Mouse (Mus musculus) spleen, adult 2 months (tissue): ENCODE data around the gene Faap20.

Experiments used
- CTCF ChIP-seq: fragments of 200-500 bp; IDR thresholded peaks from 2 replicates; pipeline ENCODE4 v1.5.1; 2011; ENCODE audit warnings: mild to moderate bottlenecking, inconsistent platforms; ENCODE audit not compliant: insufficient read depth, insufficient read length, insufficient replicate concordance; ENCODE audit errors: extremely low read depth
- POLR2A ChIP-seq: fragments of 200-500 bp; IDR thresholded peaks from 2 replicates; pipeline ENCODE4 v1.6.1; 2011; ENCODE audit warnings: low read depth, low read length, inconsistent platforms

GRCm38 (mm10) chr4:155264521-155265321 is 15.1 kb downstream of the Faap20 start:
- TF ChIP-seq POLR2A (no peak), CTCF (no peak)
